Mouse (Mus musculus) retina, postnatal 7 days (tissue): Measurements from ENCODE around the gene Ghrl.
"Not testable (repeated sequence)": the region's sequence is repeated elsewhere in the genome, so short reads cannot be mapped to it uniquely, and the experiment has no call there.

Experiments
- DNase-seq: peaks from one replicate; pipeline ENCODE4 v3.0.0-alpha.2; 2012; ENCODE audit warnings: low read depth, low spot score

Ghrl gene

GRCm38 (mm10) chr6:113719878-113720277 lies at the start of gene Ghrl:
TSS of gene Ghrl (minus strand) at chr6:113719880.
- DNase-seq = no peak

- DNase-seq = no peak
Measured at GRCm38 (mm10) chr6:113768804-113769203, 49.1 kb upstream of the Ghrl start.

GRCm38 (mm10) chr6:113761644-113762043 lies 42.0 kb upstream of the Ghrl start:
- DNase-seq = peak; percentile 76

- DNase-seq = no peak
Measured at GRCm38 (mm10) chr6:113749119-113749685, 29.5 kb upstream of the Ghrl start.

- DNase-seq = no peak
Measured at GRCm38 (mm10) chr6:113748351-113748750, 28.7 kb upstream of the Ghrl start.

- no peak for DNase-seq
Measured at GRCm38 (mm10) chr6:113747284-113747683, 27.6 kb upstream of the Ghrl start.

- DNase-seq = no peak
Measured at GRCm38 (mm10) chr6:113745117-113745516, 25.4 kb upstream of the Ghrl start.

GRCm38 (mm10) chr6:113743111-113743510 lies 23.4 kb upstream of the Ghrl start:
- no peak for DNase-seq

GRCm38 (mm10) chr6:113742321-113742720 lies 22.6 kb upstream of the Ghrl start:
- DNase-seq = no peak

GRCm38 (mm10) chr6:113741425-113741824 lies 21.7 kb upstream of the Ghrl start:
- no peak for DNase-seq

- DNase-seq = peak; percentile 91
Measured at GRCm38 (mm10) chr6:113740236-113741217, 20.8 kb upstream of the Ghrl start, which contains the start of gene Sec13. TSS of gene Sec13 (minus strand) at chr6:113740743.

GRCm38 (mm10) chr6:113737318-113738046 lies 17.8 kb upstream of the Ghrl start:
- DNase-seq = no peak

- DNase-seq = no peak
Measured at GRCm38 (mm10) chr6:113731296-113731695, 11.6 kb upstream of the Ghrl start.

- DNase-seq = no peak
Measured at GRCm38 (mm10) chr6:113728181-113728580, 8.5 kb upstream of the Ghrl start.

- no peak for DNase-seq
Measured at GRCm38 (mm10) chr6:113721061-113721460, 1.4 kb upstream of the Ghrl start.

- DNase-seq = no peak
Measured at GRCm38 (mm10) chr6:113717541-113717940, 2.1 kb downstream of the Ghrl start.

- DNase-seq = no peak
Measured at GRCm38 (mm10) chr6:113714797-113715196, 4.9 kb downstream of the Ghrl start.

- no peak for DNase-seq
Measured at GRCm38 (mm10) chr6:113714276-113714675, 5.4 kb downstream of the Ghrl start.

GRCm38 (mm10) chr6:113713389-113713788 lies 6.3 kb downstream of the Ghrl start:
- DNase-seq = not testable (repeated sequence)

GRCm38 (mm10) chr6:113712718-113713117 lies 7.0 kb downstream of the Ghrl start:
- no peak for DNase-seq

- DNase-seq = no peak
Measured at GRCm38 (mm10) chr6:113697222-113698205, 22.2 kb downstream of the Ghrl start.
